In genomic region chr17:31354684-31355083, GRCm38 (mm10) we compare ENCODE assay signal across 1 mouse cellular context. TPM values are rescaled to one million over a fixed set of nuclear protein-coding genes. Genes with fewer than 3 reads are reported as not detected.
"Had no signal": no experiment of that assay in that cellular context is flagged by ENCODE, and none has a peak within 500 bp of the region (broad histone marks: within the 10 kb centered on the region; RNA-seq: fewer than 3 reads in every experiment).

No protein-coding gene starts in this region.

RNA-seq across cellular contexts. Expression of gene Pde9a, which starts 31.3 kb away (rescaled TPM):
- polyA plus RNA-seq: erythroblast, embryonic 14.5 days had no signal
